Mouse (Mus musculus) G1E (cell line): ENCODE measurements at regions not wholly inside any gene's neighbourhood (a gene's known extent, or its start where the extent isn't known, plus 50 kb on each side); places are given as distances from the start of the nearest gene placed in this dataset.

ENCODE experiments used
- CTCF ChIP-seq: IDR thresholded peaks from 2 replicates; pipeline ENCODE4 v1.5.1; 2012; ENCODE audit warnings: low read depth, low read length, inconsistent platforms, mixed read lengths
- GATA1 ChIP-seq: IDR thresholded peaks from 2 replicates; pipeline ENCODE4 v1.6.1; 2012; ENCODE audit warnings: borderline replicate concordance, low read length, inconsistent platforms, mixed read lengths
- GATA2 ChIP-seq: IDR thresholded peaks from 2 replicates; pipeline ENCODE4 v1.6.1; 2012; ENCODE audit warnings: low read depth, low read length, inconsistent platforms, borderline replicate concordance
- POLR2AphosphoS5 ChIP-seq: IDR thresholded peaks from 2 replicates; pipeline ENCODE4 v1.6.1; 2012; ENCODE audit warnings: low read depth, low read length, inconsistent platforms; ENCODE audit not compliant: insufficient replicate concordance
- TAL1 ChIP-seq: conservative IDR thresholded peaks from 2 replicates; pipeline ENCODE4 v1.6.1; 2012; ENCODE audit warnings: low read depth, low read length, inconsistent platforms, mixed read lengths

GRCm38 (mm10) chr6:5565049-5565448 is 68.9 kb upstream of the Pdk4 start:
- TF ChIP-seq POLR2AphosphoS5 = no peak
- TF ChIP-seq CTCF = no peak
- TF ChIP-seq GATA1 = no peak
- TF ChIP-seq TAL1 = no peak
- no peak for TF ChIP-seq GATA2
